Comparison of ENCODE assay signal across 17 mouse cellular contexts in the genomic region with DNA sequence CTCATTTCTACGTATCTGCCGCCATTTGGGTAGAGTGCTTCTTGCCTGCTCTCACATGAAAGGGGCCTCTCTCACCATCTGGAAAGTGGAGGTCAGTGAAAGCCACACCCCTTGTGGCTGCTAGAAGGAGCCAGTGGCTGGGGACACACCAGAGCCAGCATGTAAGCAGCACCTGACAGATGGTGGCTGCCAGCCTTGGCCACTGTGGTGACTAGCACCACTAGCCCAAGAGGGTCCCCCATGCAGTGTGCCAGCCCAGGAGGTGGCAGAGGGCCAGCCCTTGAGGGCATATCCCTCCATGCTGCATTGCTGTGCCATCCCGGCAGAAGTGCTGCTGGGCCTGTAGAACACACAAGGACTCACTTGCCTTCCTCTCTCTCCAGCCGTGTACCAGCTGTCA. TPM values are rescaled to one million over a fixed set of nuclear protein-coding genes. Genes with fewer than 3 reads are reported as not detected.
DNase-seq lines count a peak whose midpoint lies in the region; ATAC-seq and TF ChIP-seq lines count a peak whose summit lies in the region.
"Had no signal": no experiment of that assay in that cellular context is flagged by ENCODE, and none has a peak within 500 bp of the region (broad histone marks: within the 10 kb centered on the region; RNA-seq: fewer than 3 reads in every experiment).

No protein-coding gene starts in this region.

- H3K9me3 ChIP-seq in midbrain, postnatal 0 days (ENCODE audit: low read length) = no peaks in the 10 kb centered on the region
- peaks cover 6% of the 10 kb centered on the region; the same call in 1 of the 2 replicates for H3K9me3 ChIP-seq in midbrain, embryonic 11.5 days (ENCODE audit: control insufficient read depth, low read length)
- peaks cover 5% of the 10 kb centered on the region for H3K9me3 ChIP-seq in forebrain, embryonic 16.5 days (ENCODE audit: control insufficient read depth, low read length)
- no peaks in the 10 kb centered on the region for H3K9me3 ChIP-seq in neural tube, embryonic 15.5 days (replicated peaks)
- H3K9me3 ChIP-seq: embryonic facial prominence, embryonic 15.5 days had no signal

- intact Hi-C loops in heart, postnatal 14 days (cut with DNase I) = no loop called here

- WGBS in midbrain, postnatal 0 days = 68% methylated on average over 4 of the region's 4 CpGs
- 87% methylated on average over 4 of the region's 4 CpGs for WGBS in midbrain, embryonic 11.5 days
- WGBS in forebrain, embryonic 16.5 days = 57% methylated on average over 4 of the region's 4 CpGs
- WGBS in neural tube, embryonic 15.5 days = 58% methylated on average over 4 of the region's 4 CpGs

- no peaks in the 10 kb centered on the region for H3K4me1 ChIP-seq in midbrain, postnatal 0 days (ENCODE audit: insufficient read depth, low read length)
- H3K4me1 ChIP-seq in midbrain, embryonic 11.5 days (ENCODE audit: control insufficient read depth, insufficient read depth, low read length) = no peaks in the 10 kb centered on the region
- H3K4me1 ChIP-seq in forebrain, embryonic 16.5 days (replicated peaks; ENCODE audit: control insufficient read depth, insufficient read depth, low read length) = 0 out of 2 replicates have a peak, but pooled peaks cover 7% of the 10 kb centered on the region
- 0 out of 2 replicates have a peak, but pooled peaks cover 5% of the 10 kb centered on the region for H3K4me1 ChIP-seq in neural tube, embryonic 15.5 days

- H3K9ac ChIP-seq in midbrain, postnatal 0 days (replicated peaks; ENCODE audit: low read length, poor library complexity, severe bottlenecking) = no peak overlapping the region
- no peak overlapping the region for H3K9ac ChIP-seq in midbrain, embryonic 11.5 days (ENCODE audit: low read length)
- H3K9ac ChIP-seq in forebrain, embryonic 16.5 days (replicated peaks; ENCODE audit: low read depth, low read length) = no peak overlapping the region
- H3K9ac ChIP-seq in neural tube, embryonic 15.5 days (replicated peaks) = no peak overlapping the region
- H3K9ac ChIP-seq: embryonic facial prominence, embryonic 15.5 days; liver, embryonic 14.5 days had no signal

- TF ChIP-seq CTCF in midbrain, postnatal 0 days (IDR thresholded peaks at IDR 0.05) = no peak

- no peak overlapping the region for H3K27ac ChIP-seq in midbrain, postnatal 0 days (ENCODE audit: low read depth, low read length)
- no peak overlapping the region for H3K27ac ChIP-seq in midbrain, embryonic 11.5 days (ENCODE audit: low read depth, low read length)
- no peak overlapping the region for H3K27ac ChIP-seq in forebrain, embryonic 16.5 days (ENCODE audit: low read length)
- H3K27ac ChIP-seq in neural tube, embryonic 15.5 days (replicated peaks) = 0 out of 2 replicates have a peak overlapping the region, but pooled peaks have one; percentile 28
- H3K27ac ChIP-seq: embryonic facial prominence, embryonic 15.5 days; gastrocnemius, adult 2 months; liver, embryonic 14.5 days had no signal

- peak; percentile 94 for DNase-seq in heart, adult 11 months
- no peak for DNase-seq in heart, postnatal 14 days
- peak; percentile 58 for DNase-seq in midbrain, postnatal 0 days (ENCODE audit: low spot score)
- DNase-seq in midbrain, embryonic 11.5 days (ENCODE audit: low spot score, missing footprints) = no peak
- DNase-seq: adrenal gland, postnatal 36 days; B cell, adult 2 months; cerebellum, adult 11 months; gastrocnemius, adult 2 months; kidney, adult 2 months; kidney, postnatal 36 days; lung, postnatal 14 days had no signal

- no peak for ATAC-seq in midbrain, postnatal 0 days (ENCODE audit: low FRiP score)
- ATAC-seq in midbrain, embryonic 11.5 days (ENCODE audit: low FRiP score) = no peak
- ATAC-seq in forebrain, embryonic 16.5 days = peak; percentile 60
- no peak for ATAC-seq in neural tube, embryonic 15.5 days (ENCODE audit: low FRiP score)
- no peak for ATAC-seq in frontal cortex, adult (ENCODE audit: low TSS enrichment)

- no peak overlapping the region for H3K4me2 ChIP-seq in midbrain, postnatal 0 days (ENCODE audit: low read depth, low read length, poor library complexity, severe bottlenecking)
- H3K4me2 ChIP-seq in midbrain, embryonic 11.5 days = no peak overlapping the region
- H3K4me2 ChIP-seq in forebrain, embryonic 16.5 days (ENCODE audit: low read length) = no peak overlapping the region
- H3K4me2 ChIP-seq in neural tube, embryonic 15.5 days = no peak overlapping the region
- H3K4me2 ChIP-seq: embryonic facial prominence, embryonic 15.5 days had no signal

- H3K27me3 ChIP-seq in midbrain, postnatal 0 days (ENCODE audit: insufficient read depth, low read length) = no peaks in the 10 kb centered on the region
- H3K27me3 ChIP-seq in midbrain, embryonic 11.5 days (ENCODE audit: control insufficient read depth, insufficient read depth, low read length) = no peaks in the 10 kb centered on the region
- H3K27me3 ChIP-seq in forebrain, embryonic 16.5 days (replicated peaks; ENCODE audit: control insufficient read depth, insufficient read depth, low read length) = no peaks in the 10 kb centered on the region
- H3K27me3 ChIP-seq in neural tube, embryonic 15.5 days (replicated peaks) = no peaks in the 10 kb centered on the region
- H3K27me3 ChIP-seq: embryonic facial prominence, embryonic 15.5 days had no signal

- peaks cover 77% of the 10 kb centered on the region for H3K36me3 ChIP-seq in midbrain, postnatal 0 days (ENCODE audit: insufficient read depth, low read length)
- H3K36me3 ChIP-seq in midbrain, embryonic 11.5 days (ENCODE audit: control insufficient read depth, insufficient read depth, low read length) = peaks cover 27% of the 10 kb centered on the region
- peaks cover 31% of the 10 kb centered on the region for H3K36me3 ChIP-seq in forebrain, embryonic 16.5 days (ENCODE audit: control insufficient read depth, insufficient read depth)
- H3K36me3 ChIP-seq in neural tube, embryonic 15.5 days = peaks cover 79% of the 10 kb centered on the region

- no peak overlapping the region for H3K4me3 ChIP-seq in midbrain, postnatal 0 days (ENCODE audit: low read depth, low read length)
- H3K4me3 ChIP-seq in midbrain, embryonic 11.5 days (ENCODE audit: low read depth, low read length) = no peak overlapping the region
- H3K4me3 ChIP-seq in forebrain, embryonic 16.5 days (replicated peaks; ENCODE audit: low read length) = no peak overlapping the region
- H3K4me3 ChIP-seq in neural tube, embryonic 15.5 days (replicated peaks) = no peak overlapping the region
- H3K4me3 ChIP-seq: embryonic facial prominence, embryonic 15.5 days; gastrocnemius, adult 2 months; limb, embryonic 10.5 days had no signal

RNA-seq across cellular contexts. Expression of a gene that starts 28.8 kb away (rescaled TPM):
- total RNA-seq in heart, postnatal 14 days (2021) = 10 to 100 TPM; 29.0 to 32.0 TPM
- total RNA-seq in midbrain, postnatal 0 days (2014; rRNA removed) = 77.1 and 96.5 TPM in 2 replicates
- polyA plus RNA-seq in midbrain, postnatal 0 days (2015; fragmentation: Nextera tagmentation; extraction: Ambion mirVana) = 34.5 and 38.1 TPM in 2 replicates
- polyA plus RNA-seq in midbrain, embryonic 11.5 days (2014; fragmentation: Nextera tagmentation; extraction: Ambion mirVana) = 38.3 and 41.1 TPM in 2 replicates
- polyA plus RNA-seq in forebrain, embryonic 16.5 days (2015; fragmentation: Nextera tagmentation; extraction: Ambion mirVana) = 41.1 and 46.9 TPM in 2 replicates
- polyA plus RNA-seq in neural tube, embryonic 15.5 days (2015; fragmentation: Nextera tagmentation; extraction: Ambion mirVana) = 44.2 and 50.0 TPM in 2 replicates

Comparison
In these comparisons a context has a peak if more than half of its experiments do, and no peak if none do; other contexts are left out.
1. DNase-seq: peak in heart, adult 11 months (single experiment) and midbrain, postnatal 0 days (single experiment); none in heart, postnatal 14 days (0 of 2) and midbrain, embryonic 11.5 days (single experiment).